Mouse (Mus musculus): ENCODE measurements at regions not wholly inside any gene's neighbourhood (a gene's known extent, or its start where the extent isn't known, plus 50 kb on each side); places are given as distances from the start of the nearest gene placed in this dataset.
"Not testable (repeated sequence)": the region's sequence is repeated elsewhere in the genome, so short reads cannot be mapped to it uniquely, and the experiment has no call there.

DNA sequence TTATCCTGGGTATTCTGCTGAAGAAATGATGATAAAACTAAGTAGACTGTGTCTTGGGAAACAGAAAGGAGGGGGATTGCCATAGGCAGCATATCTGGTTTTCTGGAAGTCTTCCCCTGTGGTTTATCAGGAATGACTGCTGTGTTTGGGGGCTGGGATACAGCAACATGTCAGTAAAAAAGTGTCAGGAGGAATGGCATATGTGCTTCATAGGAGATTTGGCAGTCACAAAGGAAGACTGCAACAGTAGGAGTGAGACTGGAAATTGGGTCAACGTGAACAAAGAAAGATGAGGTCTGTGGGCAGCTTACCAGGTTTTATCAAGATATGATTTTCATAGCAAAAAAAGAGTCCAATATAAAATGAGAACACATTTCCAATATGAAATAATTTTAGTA, 641.1 kb upstream of the Nrxn1 start:
- DNase-seq: no peak

GRCm38 (mm10) chr17:91733174-91733926, 640.5 kb upstream of the Nrxn1 start:
- no peak for DNase-seq

DNA sequence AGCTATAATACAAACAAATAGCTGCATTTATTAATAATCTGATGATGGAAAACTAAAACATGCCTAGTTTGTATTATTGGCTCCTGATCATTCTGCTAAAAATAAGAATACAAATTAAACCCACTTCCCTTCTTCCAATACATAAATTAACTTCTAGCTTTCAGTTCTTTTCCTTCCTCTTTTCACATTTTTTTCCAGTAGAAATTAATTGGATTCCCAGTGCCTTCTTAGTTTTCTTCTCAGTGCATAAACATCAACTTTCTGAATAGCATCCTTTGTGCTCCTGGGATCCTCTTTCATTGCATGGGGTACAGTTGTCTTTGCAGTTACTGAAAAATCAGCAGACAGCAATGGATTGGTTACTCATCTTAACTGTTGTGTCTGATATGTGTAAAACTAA, 617.5 kb upstream of the Nrxn1 start:
- DNase-seq: no peak

DNA sequence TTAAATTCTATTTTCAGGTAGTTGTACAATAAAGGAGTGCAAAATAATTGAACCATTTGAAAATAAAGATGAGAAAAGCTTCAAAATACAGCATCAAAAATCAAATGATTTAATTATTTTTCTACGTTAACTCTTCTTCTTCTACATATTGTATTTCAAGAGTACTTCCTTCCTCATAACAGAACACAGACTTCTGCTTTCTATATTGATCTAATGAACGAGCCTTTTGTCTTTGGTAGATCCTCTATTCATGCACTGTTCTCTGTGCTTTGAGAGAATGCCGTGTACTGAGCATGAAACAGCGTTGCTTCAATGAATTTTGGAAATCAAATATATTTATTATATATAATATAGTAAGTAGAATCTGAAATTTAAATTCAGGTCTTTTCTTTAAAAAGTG, 598.2 kb upstream of the Nrxn1 start:
- no peak for DNase-seq

DNA sequence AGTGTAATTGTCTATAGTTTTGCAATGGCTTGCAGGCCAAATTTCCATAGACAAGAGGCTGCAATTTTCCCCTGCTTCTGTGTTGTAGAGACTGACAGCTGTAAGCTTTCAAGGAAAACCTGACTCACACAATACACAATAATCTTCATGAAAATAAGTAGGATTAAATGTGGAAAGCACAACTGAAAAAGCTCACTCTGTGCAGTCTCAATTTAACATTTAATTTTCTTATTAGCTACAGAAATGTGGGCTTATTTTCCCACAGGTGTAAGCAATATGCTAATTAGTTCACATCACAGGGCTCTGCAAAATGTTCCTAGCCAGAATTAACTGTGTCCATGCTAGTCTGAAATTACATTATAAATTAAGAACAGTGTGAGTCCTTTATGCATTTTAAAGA, 564.6 kb upstream of the Nrxn1 start:
- DNase-seq: no peak

DNA sequence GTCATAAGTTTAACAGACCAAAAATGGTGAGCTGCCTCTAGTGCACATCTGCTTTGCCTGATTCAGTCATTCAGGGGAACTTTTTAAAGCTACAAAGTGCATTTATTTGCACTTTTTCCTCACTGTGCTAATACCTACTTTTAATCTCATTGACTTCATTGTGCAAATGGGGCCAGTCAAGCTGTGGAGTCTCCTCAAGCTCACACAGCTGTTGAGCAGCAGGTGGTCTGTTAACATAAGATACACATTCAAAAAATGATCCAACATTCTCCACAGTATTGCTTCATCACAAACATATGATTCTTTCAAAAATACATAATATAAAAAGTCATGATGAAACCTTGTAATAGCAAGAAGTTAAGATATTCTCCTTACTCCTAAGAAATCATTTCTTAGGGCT, 564.2 kb upstream of the Nrxn1 start:
- DNase-seq: no peak

DNA sequence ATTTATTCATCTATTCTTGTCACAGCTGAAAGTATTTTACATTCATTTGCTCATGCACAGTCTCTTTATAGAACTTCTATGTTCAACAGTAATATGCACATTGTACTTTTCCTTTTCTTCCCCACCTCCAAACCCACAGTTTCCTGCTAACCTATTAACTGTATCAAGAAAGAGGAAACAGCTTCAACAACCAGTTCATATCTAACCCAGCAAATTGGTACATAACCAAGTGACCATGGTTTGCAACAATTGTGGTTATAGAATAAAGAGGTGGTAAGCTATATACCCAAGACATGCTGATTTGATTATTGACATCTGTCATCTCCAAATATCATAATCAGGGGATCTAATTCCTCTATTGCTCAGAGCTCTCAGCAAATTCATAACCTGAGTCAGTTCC, 539.0 kb upstream of the Nrxn1 start:
- DNase-seq: no peak

- DNase-seq: not testable (repeated sequence)
Measured at GRCm38 (mm10) chr17:91614175-91614574, 521.3 kb upstream of the Nrxn1 start.

- no peak for DNase-seq
Measured at GRCm38 (mm10) chr17:91589120-91589519, 496.2 kb upstream of the Nrxn1 start.

GRCm38 (mm10) chr17:91551058-91551691, 458.3 kb upstream of the Nrxn1 start:
- not testable (repeated sequence) for DNase-seq

- no peak for DNase-seq
Measured at GRCm38 (mm10) chr17:91531488-91531887, 438.6 kb upstream of the Nrxn1 start.

DNA sequence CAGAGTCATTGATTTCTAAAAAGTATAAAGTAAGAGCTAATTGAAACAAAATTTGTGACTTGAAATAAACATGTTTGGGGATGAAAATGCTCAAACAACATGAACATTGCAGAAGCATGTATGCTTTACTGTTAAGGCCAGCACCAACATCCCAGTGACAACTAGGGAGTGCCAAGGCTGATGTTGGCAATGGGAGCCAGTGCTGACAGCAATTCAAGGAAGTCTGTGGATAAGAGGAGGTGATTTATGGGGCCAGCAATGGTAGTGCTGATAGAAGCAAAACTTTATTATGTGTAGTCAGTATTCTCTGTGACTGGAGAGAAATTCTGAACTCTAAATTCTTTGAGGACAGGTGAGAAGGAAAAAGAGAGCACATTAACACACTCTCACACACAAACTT, 424.4 kb upstream of the Nrxn1 start:
- peak; percentile 60 for DNase-seq

Measured in adrenal gland, adult 2 months (tissue).